ENCODE assay signal across 14 mouse cellular contexts in the genomic region with DNA sequence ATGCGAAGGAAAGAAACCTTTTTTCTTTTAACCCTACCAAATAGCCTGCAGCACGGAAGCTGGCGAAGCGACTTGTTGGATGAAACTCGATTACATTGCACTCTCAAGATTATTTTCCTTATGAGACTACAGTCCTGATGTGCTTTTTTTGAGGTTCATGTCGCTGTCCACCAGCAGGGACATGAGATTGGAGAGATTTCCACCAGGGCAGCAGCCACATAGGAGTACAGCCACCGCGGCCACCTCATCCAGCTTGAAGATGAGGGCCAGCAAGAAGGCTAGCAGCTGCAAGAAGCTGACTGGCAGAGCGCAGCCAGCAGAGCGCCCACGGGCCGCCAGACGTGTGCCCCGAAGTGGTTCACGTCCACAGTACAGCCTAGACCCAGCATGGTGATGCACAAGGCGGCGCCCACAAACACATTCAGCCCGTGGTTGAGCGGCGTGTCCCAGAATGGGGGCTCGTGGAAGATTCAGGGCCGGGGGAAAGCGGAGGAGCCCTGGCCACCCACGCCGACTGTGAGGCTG. TPM values are rescaled to one million over a fixed set of nuclear protein-coding genes. Genes with fewer than 3 reads are reported as not detected.
A peak's percentile ranks its signal among the peaks of the same experiment; 100 is the strongest.
DNase-seq lines count a peak whose midpoint lies in the region; ATAC-seq and TF ChIP-seq lines count a peak whose summit lies in the region.
"Not testable (repeated sequence)": the region's sequence is repeated elsewhere in the genome, so short reads cannot be mapped to it uniquely, and the experiment has no call there.
"Had no signal": no experiment of that assay in that cellular context is flagged by ENCODE, and none has a peak within 500 bp of the region (broad histone marks: within the 10 kb centered on the region; RNA-seq: fewer than 3 reads in every experiment).

No protein-coding gene starts in this region.

- H3K4me2 ChIP-seq in embryonic facial prominence, embryonic 13.5 days, result peak overlapping the region; percentile 70
- peak overlapping the region; percentile 66 for H3K4me2 ChIP-seq in hindbrain, embryonic 12.5 days (replicated peaks)
- H3K4me2 ChIP-seq in kidney, embryonic 15.5 days, result peak overlapping the region; percentile 82
- peak overlapping the region; percentile 57 for H3K4me2 ChIP-seq in liver, embryonic 13.5 days
- H3K4me2 ChIP-seq in midbrain, embryonic 12.5 days (replicated peaks), result peak overlapping the region; percentile 62

- TF ChIP-seq POLR2A in olfactory bulb, adult 2 months (IDR thresholded peaks at IDR 0.05; ENCODE audit: insufficient read depth, low read depth, low read length), result not testable (repeated sequence)

- peak; percentile 5 for DNase-seq in CD4-positive, CD25-positive, alpha-beta regulatory T cell, adult 2 months (ENCODE audit: low read depth, low spot score)
- DNase-seq in liver, embryonic 13.5 days, result not testable (repeated sequence)

- ATAC-seq in embryonic facial prominence, embryonic 13.5 days (ENCODE audit: insufficient number of reproducible peaks, insufficient read depth, low FRiP score, low TSS enrichment, low read depth), result 0 out of 2 replicates have a peak, but pooled peaks have one; percentile 37
- ATAC-seq in granulocyte monocyte progenitor cell, adult 5-6 weeks (replicated peaks; ENCODE audit: poor library complexity, severe bottlenecking), result peak; percentile 13; the same call in 1 of the 2 replicates
- peak; percentile 65 for ATAC-seq in hindbrain, embryonic 12.5 days (ENCODE audit: low FRiP score)
- ATAC-seq in kidney, embryonic 15.5 days (replicated peaks; ENCODE audit: low FRiP score), result peak; percentile 54; the same call in 1 of the 2 replicates
- not testable (repeated sequence) for ATAC-seq in liver, embryonic 13.5 days (ENCODE audit: low read depth)
- ATAC-seq in midbrain, embryonic 12.5 days (ENCODE audit: low FRiP score, low read depth), result peak; percentile 60

- not testable (repeated sequence) for TF ChIP-seq CTCF in olfactory bulb, adult 2 months (IDR thresholded peaks at IDR 0.05; ENCODE audit: insufficient read depth, low read depth, low read length)

- WGBS in embryonic facial prominence, embryonic 13.5 days, result 42% methylated on average over 25 of the region's 25 CpGs
- 48% methylated on average over 25 of the region's 25 CpGs for WGBS in hindbrain, embryonic 12.5 days
- 44% methylated on average over 25 of the region's 25 CpGs for WGBS in kidney, embryonic 15.5 days
- WGBS in liver, embryonic 13.5 days (ENCODE audit: insufficient replicate concordance), result 33% methylated on average over 25 of the region's 25 CpGs
- 45% methylated on average over 25 of the region's 25 CpGs for WGBS in midbrain, embryonic 12.5 days
- 48% methylated on average over 25 of the region's 25 CpGs for WGBS in olfactory bulb, adult 2 months

- not testable (repeated sequence) for H3K36me3 ChIP-seq in embryonic facial prominence, embryonic 13.5 days; hindbrain, embryonic 12.5 days; kidney, embryonic 15.5 days; liver, embryonic 13.5 days; midbrain, embryonic 12.5 days

- not testable (repeated sequence) for H3K9me3 ChIP-seq in embryonic facial prominence, embryonic 13.5 days; hindbrain, embryonic 12.5 days (replicated peaks); kidney, embryonic 15.5 days (replicated peaks); liver, embryonic 13.5 days (replicated peaks); midbrain, embryonic 12.5 days

- peak overlapping the region; percentile 49; the same call in 1 of the 2 replicates for H3K9ac ChIP-seq in embryonic facial prominence, embryonic 13.5 days
- peak overlapping the region; percentile 45 for H3K9ac ChIP-seq in hindbrain, embryonic 12.5 days
- not testable (repeated sequence) for H3K9ac ChIP-seq in kidney, embryonic 15.5 days; liver, embryonic 13.5 days; midbrain, embryonic 12.5 days (replicated peaks)

- H3K4me1 ChIP-seq in embryonic facial prominence, embryonic 13.5 days; hindbrain, embryonic 12.5 days; kidney, embryonic 15.5 days; liver, embryonic 13.5 days (replicated peaks); midbrain, embryonic 12.5 days; olfactory bulb, adult 2 months (ENCODE audit: control insufficient read depth, insufficient read depth, low read length): not testable (repeated sequence)

- peaks cover 35% of the 10 kb centered on the region for H3K27me3 ChIP-seq in embryonic facial prominence, embryonic 13.5 days
- H3K27me3 ChIP-seq in hindbrain, embryonic 12.5 days, result peaks cover 11% of the 10 kb centered on the region
- H3K27me3 ChIP-seq in kidney, embryonic 15.5 days, result peaks cover 35% of the 10 kb centered on the region
- H3K27me3 ChIP-seq in liver, embryonic 13.5 days, result peaks cover 33% of the 10 kb centered on the region
- H3K27me3 ChIP-seq in midbrain, embryonic 12.5 days, result peaks cover 19% of the 10 kb centered on the region

- H3K27ac ChIP-seq in embryonic facial prominence, embryonic 13.5 days; hindbrain, embryonic 12.5 days; kidney, embryonic 15.5 days; liver, embryonic 13.5 days; midbrain, embryonic 12.5 days (replicated peaks); olfactory bulb, adult 2 months (ENCODE audit: insufficient read depth, low read depth, low read length): not testable (repeated sequence)

- H3K4me3 ChIP-seq in embryonic facial prominence, embryonic 13.5 days, result peak overlapping the region; percentile 42
- H3K4me3 ChIP-seq in hindbrain, embryonic 12.5 days, result peak overlapping the region; percentile 40
- peak overlapping the region; percentile 45 for H3K4me3 ChIP-seq in kidney, embryonic 15.5 days (replicated peaks)
- 0 out of 2 replicates have a peak overlapping the region, but pooled peaks have one; percentile 37 for H3K4me3 ChIP-seq in liver, embryonic 13.5 days (replicated peaks)
- peak overlapping the region; percentile 42 for H3K4me3 ChIP-seq in midbrain, embryonic 12.5 days
- peak overlapping the region; percentile 23; the same call in 1 of the 2 replicates for H3K4me3 ChIP-seq in olfactory bulb, adult 2 months (ENCODE audit: insufficient read depth, low read depth, low read length)

RNA-seq across cellular contexts. Expression of a gene that starts 0.6 kb away (rescaled TPM):
- polyA plus RNA-seq in embryonic facial prominence, embryonic 13.5 days (2015; fragmentation: Nextera tagmentation; extraction: Ambion mirVana), result 0.72 and 0.98 TPM in 2 replicates
- not detected in 2 replicates for total RNA-seq in granulocyte monocyte progenitor cell, adult 5-6 weeks (2014; fragmentation: Nextera tagmentation)
- not detected in 2 replicates for total RNA-seq in granulocyte monocyte progenitor cell, adult 5-6 weeks (2017)
- 5.5 and 5.9 TPM in 2 replicates for polyA plus RNA-seq in hindbrain, embryonic 12.5 days (2016; fragmentation: Nextera tagmentation; extraction: Ambion mirVana)
- polyA plus RNA-seq in kidney, embryonic 15.5 days (2015; fragmentation: Nextera tagmentation; extraction: Ambion mirVana), result 0.23 and 0.58 TPM in 2 replicates
- polyA plus RNA-seq in liver, embryonic 13.5 days (2015; fragmentation: Nextera tagmentation; extraction: Ambion mirVana), result not detected in 2 replicates
- 6.1 and 6.5 TPM in 2 replicates for polyA plus RNA-seq in midbrain, embryonic 12.5 days (2016; fragmentation: Nextera tagmentation; extraction: Ambion mirVana)
- not detected in 2 replicates for polyA plus RNA-seq in olfactory bulb, adult 2 months (2012; ENCODE audit: insufficient read depth, insufficient read length, low replicate concordance, missing spikeins)
- total RNA-seq: heart, adult 18-20 months had no signal
- polyA plus RNA-seq: G1E; macrophage; thymus, postnatal 0 days had no signal

RNA-seq across cellular contexts. Expression of a gene that starts 5.7 kb away (rescaled TPM):
- 1.6 and 3.0 TPM in 2 replicates for polyA plus RNA-seq in embryonic facial prominence, embryonic 13.5 days (2015; fragmentation: Nextera tagmentation; extraction: Ambion mirVana)
- not detected in 2 replicates for total RNA-seq in granulocyte monocyte progenitor cell, adult 5-6 weeks (2014; fragmentation: Nextera tagmentation)
- total RNA-seq in granulocyte monocyte progenitor cell, adult 5-6 weeks (2017), result not detected in 2 replicates
- polyA plus RNA-seq in hindbrain, embryonic 12.5 days (2016; fragmentation: Nextera tagmentation; extraction: Ambion mirVana), result 4.0 and 5.9 TPM in 2 replicates
- 0.39 and 0.46 TPM in 2 replicates for polyA plus RNA-seq in kidney, embryonic 15.5 days (2015; fragmentation: Nextera tagmentation; extraction: Ambion mirVana)
- 0.07 TPM in 1 of 2 replicates, not detected in the other for polyA plus RNA-seq in liver, embryonic 13.5 days (2015; fragmentation: Nextera tagmentation; extraction: Ambion mirVana)
- 2.0 and 2.6 TPM in 2 replicates for polyA plus RNA-seq in midbrain, embryonic 12.5 days (2016; fragmentation: Nextera tagmentation; extraction: Ambion mirVana)
- not detected in 2 replicates for polyA plus RNA-seq in olfactory bulb, adult 2 months (2012; ENCODE audit: insufficient read depth, insufficient read length, low replicate concordance, missing spikeins)
- total RNA-seq: adrenal gland, postnatal 14 days; heart, adult 18-20 months; layer of hippocampus, postnatal 36 days had no signal
- polyA plus RNA-seq: G1E, macrophage had no signal

RNA-seq across cellular contexts. Expression of a gene that starts 27.2 kb away (rescaled TPM):
- 20.0 and 20.9 TPM in 2 replicates for polyA plus RNA-seq in embryonic facial prominence, embryonic 13.5 days (2015; fragmentation: Nextera tagmentation; extraction: Ambion mirVana)
- 25.8 and 27.1 TPM in 2 replicates for total RNA-seq in granulocyte monocyte progenitor cell, adult 5-6 weeks (2014; fragmentation: Nextera tagmentation)
- total RNA-seq in granulocyte monocyte progenitor cell, adult 5-6 weeks (2017), result 27.6 and 28.0 TPM in 2 replicates
- 24.2 and 24.9 TPM in 2 replicates for polyA plus RNA-seq in hindbrain, embryonic 12.5 days (2016; fragmentation: Nextera tagmentation; extraction: Ambion mirVana)
- polyA plus RNA-seq in kidney, embryonic 15.5 days (2015; fragmentation: Nextera tagmentation; extraction: Ambion mirVana), result 18.4 and 18.6 TPM in 2 replicates
- 5.9 and 6.2 TPM in 2 replicates for polyA plus RNA-seq in liver, embryonic 13.5 days (2015; fragmentation: Nextera tagmentation; extraction: Ambion mirVana)
- 24.9 and 25.9 TPM in 2 replicates for polyA plus RNA-seq in midbrain, embryonic 12.5 days (2016; fragmentation: Nextera tagmentation; extraction: Ambion mirVana)
- polyA plus RNA-seq in olfactory bulb, adult 2 months (2012; ENCODE audit: insufficient read depth, insufficient read length, low replicate concordance, missing spikeins), result not detected in 2 replicates

RNA-seq across cellular contexts. Expression of a gene that starts 57.3 kb away (rescaled TPM):
- polyA plus RNA-seq in embryonic facial prominence, embryonic 13.5 days (2015; fragmentation: Nextera tagmentation; extraction: Ambion mirVana), result not detected in 2 replicates
- not detected in 2 replicates for total RNA-seq in granulocyte monocyte progenitor cell, adult 5-6 weeks (2014; fragmentation: Nextera tagmentation)
- total RNA-seq in granulocyte monocyte progenitor cell, adult 5-6 weeks (2017), result not detected in 2 replicates
- polyA plus RNA-seq in hindbrain, embryonic 12.5 days (2016; fragmentation: Nextera tagmentation; extraction: Ambion mirVana), result not detected in 2 replicates
- not detected in 2 replicates for polyA plus RNA-seq in kidney, embryonic 15.5 days (2015; fragmentation: Nextera tagmentation; extraction: Ambion mirVana)
- polyA plus RNA-seq in liver, embryonic 13.5 days (2015; fragmentation: Nextera tagmentation; extraction: Ambion mirVana), result not detected in 2 replicates
- not detected in 2 replicates for polyA plus RNA-seq in midbrain, embryonic 12.5 days (2016; fragmentation: Nextera tagmentation; extraction: Ambion mirVana)
- not detected in 2 replicates for polyA plus RNA-seq in olfactory bulb, adult 2 months (2012; ENCODE audit: insufficient read depth, insufficient read length, low replicate concordance, missing spikeins)
- total RNA-seq: adrenal gland, postnatal 14 days; layer of hippocampus, postnatal 36 days had no signal
- polyA plus RNA-seq: G1E, macrophage had no signal
